Mouse (Mus musculus): Measurements from ENCODE around the gene Slamf9. TPM values are rescaled to one million over a fixed set of nuclear protein-coding genes. Genes with fewer than 3 reads are reported as not detected.

The Slamf9 gene
- total and polyA plus RNA-seq, 3 experiments, result not detected

DNA sequence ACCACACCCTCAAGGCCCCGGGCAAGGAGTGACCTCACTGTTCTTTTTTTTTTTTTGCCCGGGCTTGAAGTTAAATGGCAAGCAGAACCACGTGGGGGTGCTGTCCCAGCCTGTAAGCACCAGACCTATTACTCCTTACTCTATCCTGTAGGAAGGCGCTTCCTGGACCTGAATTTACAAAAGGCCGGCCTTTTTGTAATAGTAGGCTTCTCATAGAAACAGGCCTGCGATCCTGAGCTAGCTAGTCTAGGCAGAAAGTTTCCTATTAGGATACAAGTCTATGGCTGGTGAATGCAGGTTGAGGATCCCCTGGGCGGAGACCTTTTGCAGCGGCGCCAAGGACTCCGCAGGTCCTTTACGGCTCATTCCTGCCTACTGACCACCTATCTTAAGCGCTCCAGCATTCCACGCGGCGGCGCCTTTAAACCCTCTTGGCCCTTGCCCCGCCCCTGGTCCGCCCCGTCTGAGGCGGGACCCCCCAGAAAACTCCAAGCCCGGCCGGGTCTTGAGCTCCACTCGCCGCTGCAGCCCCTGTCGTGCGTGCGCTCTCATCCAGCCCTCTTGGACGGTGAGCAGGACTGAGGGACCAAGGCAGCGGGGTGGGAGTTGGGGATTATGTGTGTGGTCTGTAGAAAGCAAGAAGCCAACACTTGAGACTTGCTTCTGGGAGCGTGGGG lies 24.7 kb downstream of the Slamf9 start, which contains the start of gene Tagln2:
Gene Tagln2 (plus strand): TSS at position 283 of the 677 bp plus-strand sequence.
- peak; percentile 91 for DNase-seq (ENCODE audit: low spot score)
- peaks cover 33% of the 10 kb centered on the region for H3K36me3 ChIP-seq (replicated peaks)
- H3K4me1 ChIP-seq (ENCODE audit: insufficient read depth, low read depth, low read length), result peaks cover 46% of the 10 kb centered on the region
- peak within 1 kb of the TSS; percentile 75 for H3K4me3 ChIP-seq (ENCODE audit: low read depth, low read length)
- ATAC-seq (ENCODE audit: extremely low read depth, insufficient number of reproducible peaks, low FRiP score, poor library complexity, severe bottlenecking), result peak; percentile 58
- no peaks in the 10 kb centered on the region for H3K9me3 ChIP-seq (replicated peaks)
- H3K27me3 ChIP-seq (ENCODE audit: insufficient read depth, low read length), result peaks cover 29% of the 10 kb centered on the region
- TF ChIP-seq GATA2 (IDR thresholded peaks at IDR 0.05; ENCODE audit: borderline replicate concordance, low read depth, low read length) (no peak), POLR2AphosphoS5 (IDR thresholded peaks at IDR 0.05; ENCODE audit: insufficient replicate concordance, low read depth, low read length) (no peak), CTCF (IDR thresholded peaks at IDR 0.05; ENCODE audit: low read depth, low read length) (no peak), GATA1 (IDR thresholded peaks at IDR 0.05; ENCODE audit: borderline replicate concordance, low read length) (no peak), TAL1 (conservative IDR thresholded peaks at IDR 0.05; ENCODE audit: low read depth, low read length) (no peak)

DNA sequence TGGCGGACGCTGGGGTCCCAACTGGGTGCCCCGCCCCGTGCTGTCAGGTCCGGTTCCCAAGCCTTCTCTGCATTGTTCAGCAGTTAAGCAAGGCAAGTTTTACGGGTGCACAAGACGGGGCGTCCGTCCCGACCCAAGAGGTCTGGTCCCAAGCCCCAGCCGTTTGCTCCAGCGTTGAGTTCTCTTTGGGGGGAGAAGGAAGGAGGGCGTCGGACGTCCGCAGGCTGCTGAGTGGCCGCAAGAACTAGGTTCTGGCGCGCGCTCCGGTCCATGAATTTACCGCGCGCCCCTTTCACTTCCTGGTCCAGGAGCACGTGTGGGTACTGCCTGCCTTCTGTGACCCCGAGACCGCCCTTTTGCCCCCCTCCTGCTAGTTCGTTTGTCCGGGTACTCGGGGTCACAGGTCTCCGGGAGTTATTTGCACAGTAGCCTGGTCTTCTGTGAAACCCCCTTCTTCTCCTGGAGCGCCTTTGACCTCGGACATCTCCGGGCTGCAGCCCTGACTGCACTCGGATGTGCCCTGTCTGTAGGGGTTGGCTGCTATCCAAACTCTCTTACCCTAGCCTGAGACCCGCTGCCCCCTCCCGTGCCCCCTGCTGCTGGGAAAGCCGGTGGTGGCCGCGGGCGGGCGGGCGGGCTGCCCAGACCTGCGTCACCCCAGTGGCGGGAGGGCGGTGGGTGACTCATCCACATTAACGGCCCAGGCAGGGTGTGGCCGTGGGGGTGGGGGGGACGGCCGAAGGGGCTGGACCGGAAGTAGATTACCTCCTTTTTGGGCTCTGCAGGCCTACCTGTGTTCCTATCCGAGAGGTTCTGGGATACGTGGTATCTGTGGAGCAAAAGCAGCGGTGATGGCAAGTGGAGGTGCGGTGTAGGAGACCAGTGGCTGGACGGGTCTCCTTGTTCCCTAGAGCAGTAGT lies 25.6 kb downstream of the Slamf9 start:
- ATAC-seq (ENCODE audit: extremely low read depth, insufficient number of reproducible peaks, low FRiP score, poor library complexity, severe bottlenecking), result peak; percentile 50
- peak; percentile 92 for DNase-seq (ENCODE audit: low spot score)
- peaks cover 23% of the 10 kb centered on the region for H3K27me3 ChIP-seq (ENCODE audit: insufficient read depth, low read length)
- peaks cover 41% of the 10 kb centered on the region for H3K36me3 ChIP-seq (replicated peaks)
- H3K4me1 ChIP-seq (ENCODE audit: insufficient read depth, low read depth, low read length), result peaks cover 54% of the 10 kb centered on the region
- H3K4me3 ChIP-seq (ENCODE audit: low read depth, low read length), result peak overlapping the region; percentile 75
- no peak for TF ChIP-seq GATA2 (IDR thresholded peaks at IDR 0.05; ENCODE audit: borderline replicate concordance, low read depth, low read length)
- TF ChIP-seq CTCF (IDR thresholded peaks at IDR 0.05; ENCODE audit: low read depth, low read length), result no peak
- no peak for TF ChIP-seq POLR2AphosphoS5 (IDR thresholded peaks at IDR 0.05; ENCODE audit: insufficient replicate concordance, low read depth, low read length)
- TF ChIP-seq TAL1 (conservative IDR thresholded peaks at IDR 0.05; ENCODE audit: low read depth, low read length), result no peak
- TF ChIP-seq GATA1 (IDR thresholded peaks at IDR 0.05; ENCODE audit: borderline replicate concordance, low read length), result no peak
- H3K9me3 ChIP-seq (replicated peaks), result no peaks in the 10 kb centered on the region

DNA sequence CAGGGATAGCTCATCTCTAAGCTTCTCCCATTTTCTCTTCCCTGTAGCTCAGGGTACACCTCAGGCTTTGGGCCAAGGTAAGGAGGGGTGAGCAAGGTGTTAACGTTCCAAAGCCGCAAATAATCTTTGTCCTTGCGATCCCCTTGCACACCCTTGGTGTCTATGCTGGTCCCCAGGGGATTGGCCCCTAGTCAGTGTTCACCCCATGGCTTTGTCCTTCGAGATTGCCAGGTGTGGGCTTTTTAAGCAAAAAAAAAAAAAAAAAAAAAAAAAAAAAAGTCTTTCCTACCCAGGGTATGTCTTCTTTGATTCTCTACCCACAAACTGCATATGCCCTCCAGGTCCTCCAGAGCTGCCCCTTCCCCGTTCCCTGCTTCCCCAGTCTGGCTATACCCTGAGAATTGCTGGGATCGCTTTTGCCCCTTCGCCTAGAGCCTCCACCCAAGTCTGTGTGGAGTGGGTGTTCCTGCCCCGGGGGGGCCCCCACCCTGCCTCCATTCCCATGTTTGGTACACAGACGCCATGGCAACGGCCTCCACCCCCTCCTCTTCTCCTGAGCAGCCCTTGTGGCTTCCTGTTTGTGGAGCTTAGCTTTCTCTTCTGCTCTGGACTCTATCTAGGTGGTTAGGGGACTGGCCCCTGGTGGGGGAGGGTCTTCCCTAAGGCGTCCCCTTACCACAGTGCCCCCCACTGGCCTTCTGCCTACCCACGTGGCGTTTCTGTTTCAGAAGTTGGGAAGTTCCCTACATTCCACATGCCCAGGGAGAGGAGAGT lies 26.4 kb downstream of the Slamf9 start:
- H3K27me3 ChIP-seq (ENCODE audit: insufficient read depth, low read length), result peaks cover 17% of the 10 kb centered on the region
- H3K4me3 ChIP-seq (ENCODE audit: low read depth, low read length), result peak overlapping the region; percentile 75
- peak; percentile 62 for DNase-seq (ENCODE audit: low spot score)
- no peaks in the 10 kb centered on the region for H3K9me3 ChIP-seq (replicated peaks)
- no peak for TF ChIP-seq TAL1 (conservative IDR thresholded peaks at IDR 0.05; ENCODE audit: low read depth, low read length)
- TF ChIP-seq CTCF (IDR thresholded peaks at IDR 0.05; ENCODE audit: low read depth, low read length), result no peak
- TF ChIP-seq GATA2 (IDR thresholded peaks at IDR 0.05; ENCODE audit: borderline replicate concordance, low read depth, low read length), result no peak
- no peak for TF ChIP-seq GATA1 (IDR thresholded peaks at IDR 0.05; ENCODE audit: borderline replicate concordance, low read length)
- TF ChIP-seq POLR2AphosphoS5 (IDR thresholded peaks at IDR 0.05; ENCODE audit: insufficient replicate concordance, low read depth, low read length), result no peak
- ATAC-seq (ENCODE audit: extremely low read depth, insufficient number of reproducible peaks, low FRiP score, poor library complexity, severe bottlenecking), result peak; percentile 26
- peaks cover 50% of the 10 kb centered on the region for H3K36me3 ChIP-seq (replicated peaks)
- H3K4me1 ChIP-seq (ENCODE audit: insufficient read depth, low read depth, low read length), result peaks cover 59% of the 10 kb centered on the region

DNA sequence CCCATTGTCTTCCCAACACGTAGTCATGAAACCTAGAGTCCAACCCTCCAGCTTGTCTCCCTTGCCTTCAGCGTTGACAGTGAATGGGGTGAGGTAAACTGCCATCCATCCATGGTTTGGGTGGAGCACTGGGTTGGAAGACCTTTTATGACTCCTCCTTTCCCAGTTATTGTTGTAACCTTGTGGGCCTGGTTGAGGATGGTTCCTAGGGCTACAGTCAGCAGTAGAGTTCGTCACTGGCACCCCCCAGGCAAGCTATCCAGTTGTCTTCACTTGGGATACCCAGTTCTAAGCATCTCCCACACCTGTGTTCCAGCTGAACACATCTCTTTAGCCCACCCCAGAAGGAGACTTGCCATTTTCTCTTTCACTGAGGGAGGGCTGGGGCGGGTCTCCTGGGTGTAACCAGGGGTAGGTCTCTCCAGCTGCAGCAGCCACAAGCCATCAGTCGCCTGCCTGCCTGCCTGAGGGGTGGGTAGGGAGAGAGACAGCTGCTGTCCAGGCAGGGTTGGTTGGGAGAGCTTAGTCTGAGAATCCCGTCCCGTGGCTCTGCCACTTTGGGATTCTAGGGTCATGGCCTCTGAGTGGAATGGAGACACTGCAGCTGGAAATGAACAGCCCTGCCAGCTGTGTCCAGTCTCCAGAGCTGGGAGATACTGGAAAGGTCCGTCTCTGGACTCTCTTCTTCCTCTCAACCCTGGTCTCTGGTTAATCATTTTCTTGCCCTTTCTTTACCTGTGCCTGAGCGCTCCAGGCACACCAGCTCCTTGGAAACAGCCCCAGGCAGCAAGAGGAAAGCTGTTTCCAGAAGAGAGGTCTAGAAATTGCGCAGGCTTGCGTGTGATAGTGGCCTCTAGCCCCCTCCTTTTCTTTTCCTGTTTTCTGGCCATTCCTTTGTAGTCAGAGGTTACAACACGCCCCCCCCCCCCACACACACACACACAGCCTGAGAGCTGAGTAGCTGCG lies 27.3 kb downstream of the Slamf9 start:
- ATAC-seq (ENCODE audit: extremely low read depth, insufficient number of reproducible peaks, low FRiP score, poor library complexity, severe bottlenecking) (no peak), DNase-seq (ENCODE audit: low spot score) (no peak)
- TF ChIP-seq POLR2AphosphoS5 (IDR thresholded peaks at IDR 0.05; ENCODE audit: insufficient replicate concordance, low read depth, low read length), result no peak
- TF ChIP-seq TAL1 (conservative IDR thresholded peaks at IDR 0.05; ENCODE audit: low read depth, low read length), result no peak
- TF ChIP-seq GATA2 (IDR thresholded peaks at IDR 0.05; ENCODE audit: borderline replicate concordance, low read depth, low read length), result no peak
- TF ChIP-seq GATA1 (IDR thresholded peaks at IDR 0.05; ENCODE audit: borderline replicate concordance, low read length), result no peak
- TF ChIP-seq CTCF (IDR thresholded peaks at IDR 0.05; ENCODE audit: low read depth, low read length), result no peak
- no peaks in the 10 kb centered on the region for H3K9me3 ChIP-seq (replicated peaks)
- H3K4me1 ChIP-seq (ENCODE audit: insufficient read depth, low read depth, low read length), result peaks cover 67% of the 10 kb centered on the region
- peaks cover 8% of the 10 kb centered on the region for H3K27me3 ChIP-seq (ENCODE audit: insufficient read depth, low read length)
- H3K36me3 ChIP-seq (replicated peaks), result peaks cover 58% of the 10 kb centered on the region
- H3K4me3 ChIP-seq (ENCODE audit: low read depth, low read length), result peak overlapping the region; percentile 75

All from G1E (cell line).